Mouse (Mus musculus) heart, embryonic 11.5 days (tissue): ENCODE measurements around the gene Sh3kbp1. TPM values are rescaled to one million over a fixed set of nuclear protein-coding genes. Genes with fewer than 3 reads are reported as not detected.

Experiments
- ATAC-seq: fragments of 200-750 bp; cut with Nextera tagmentation; replicated peaks from 2 replicates; pipeline ENCODE4 v1.8.0; 2017; ENCODE audit warnings: moderate library complexity; ENCODE audit not compliant: insufficient number of reproducible peaks, low FRiP score, low TSS enrichment
- H3K27ac ChIP-seq: fragments of 300-500 bp; sonication (generic); 2 replicates; pipeline ENCODE4 v1.5.1; 2014; ENCODE audit warnings: mild to moderate bottlenecking, low read depth, low read length
- H3K27me3 ChIP-seq: fragments of 300-500 bp; sonication (generic); 2 replicates; pipeline ENCODE4 v1.6.1; 2014; ENCODE audit warnings: mild to moderate bottlenecking, low read length, mixed read lengths; ENCODE audit not compliant: control insufficient read depth, insufficient read depth
- H3K36me3 ChIP-seq: fragments of 300-500 bp; sonication (generic); 2 replicates; pipeline ENCODE4 v1.6.1; 2014; ENCODE audit warnings: mild to moderate bottlenecking, low read length, moderate library complexity, mixed read lengths; ENCODE audit not compliant: control insufficient read depth, insufficient read depth
- H3K4me1 ChIP-seq: fragments of 300-500 bp; sonication (generic); 2 replicates; pipeline ENCODE4 v1.6.1; 2014; ENCODE audit warnings: low read length; ENCODE audit not compliant: control insufficient read depth, insufficient read depth
- H3K4me2 ChIP-seq: fragments of 300-500 bp; sonication (generic); 2 replicates; pipeline ENCODE4 v1.6.1; 2014; ENCODE audit warnings: mild to moderate bottlenecking, moderate library complexity
- H3K4me3 ChIP-seq: fragments of 300-500 bp; sonication (generic); 2 replicates; pipeline ENCODE4 v1.5.1; 2014; ENCODE audit warnings: low read depth, low read length
- H3K9ac ChIP-seq: fragments of 300-500 bp; sonication (generic); 2 replicates; pipeline ENCODE4 v1.6.1; 2014; ENCODE audit warnings: mild to moderate bottlenecking, low read depth, low read length, moderate library complexity
- H3K9me3 ChIP-seq: fragments of 300-500 bp; sonication (generic); replicated peaks from 2 replicates; pipeline ENCODE4 v1.6.1; 2016; ENCODE audit warnings: low read length; ENCODE audit not compliant: control insufficient read depth
- WGBS: fragments of 180-500 bp; shearing (Covaris S2); extraction: QIAGEN DNeasy Blood & Tissue Kit; methylation state at CpG from one replicate; pipeline ENCODE4 v1.1.7; 2014; ENCODE audit not compliant: insufficient replicate concordance; 5-methylcytosine and 5-hydroxymethylcytosine counted together
- polyA plus RNA-seq: library from polyadenylated mRNA; unstranded; fragments of >200 nt; fragmentation: Nextera tagmentation; extraction: Ambion mirVana; gene quantifications from 2 replicates; pipeline ENCODE4 v1.2.1, GENCODE M21; 2014

Gene Sh3kbp1
- polyA plus RNA-seq, 1 experiment from 2014 or later: 80.7 TPM

- no peak overlapping the region for H3K27ac ChIP-seq
- no peaks in the 10 kb centered on the region for H3K4me1 ChIP-seq
- H3K27me3 ChIP-seq: no peaks in the 10 kb centered on the region
- no peak overlapping the region for H3K9ac ChIP-seq
- no peak for ATAC-seq
- 81% methylated on average over 7 of the region's 7 CpGs for WGBS
- H3K4me3 ChIP-seq: no peak overlapping the region
- no peaks in the 10 kb centered on the region for H3K9me3 ChIP-seq
- no peak overlapping the region for H3K4me2 ChIP-seq
- H3K36me3 ChIP-seq: no peaks in the 10 kb centered on the region
These were observed 44.3 kb downstream of the Sh3kbp1 start for GRCm38 (mm10) chrX:159671388-159671787.

- Histone ChIP-seq H3K9me3 (no peaks in the 10 kb centered on the region), H3K9ac (no peak overlapping the region), H3K4me1 (no peaks in the 10 kb centered on the region), H3K36me3 (no peaks in the 10 kb centered on the region), H3K27ac (no peak overlapping the region), H3K4me2 (no peak overlapping the region), H3K27me3 (no peaks in the 10 kb centered on the region), H3K4me3 (no peak overlapping the region)
- ATAC-seq: no peak
- 35% methylated on average over 2 of the region's 2 CpGs for WGBS
These were observed 45.4 kb downstream of the Sh3kbp1 start for GRCm38 (mm10) chrX:159672466-159672865.

GRCm38 (mm10) chrX:159676242-159676641 is 49.2 kb downstream of the Sh3kbp1 start:
- Histone ChIP-seq H3K4me3 (no peak overlapping the region), H3K4me1 (no peaks in the 10 kb centered on the region), H3K9me3 (no peaks in the 10 kb centered on the region), H3K27ac (no peak overlapping the region), H3K9ac (no peak overlapping the region), H3K36me3 (no peaks in the 10 kb centered on the region), H3K4me2 (no peak overlapping the region), H3K27me3 (no peaks in the 10 kb centered on the region)
- WGBS: 18% methylated on average over 2 of the region's 2 CpGs
- ATAC-seq: no peak

GRCm38 (mm10) chrX:159677585-159678319 is 50.7 kb downstream of the Sh3kbp1 start:
- H3K36me3 ChIP-seq: no peaks in the 10 kb centered on the region
- no peaks in the 10 kb centered on the region for H3K27me3 ChIP-seq
- WGBS: 58% methylated on average over 4 of the region's 4 CpGs
- no peak overlapping the region for H3K9ac ChIP-seq
- H3K9me3 ChIP-seq: no peaks in the 10 kb centered on the region
- H3K4me1 ChIP-seq: no peaks in the 10 kb centered on the region
- H3K4me3 ChIP-seq: no peak overlapping the region
- no peak for ATAC-seq
- no peak overlapping the region for H3K27ac ChIP-seq
- H3K4me2 ChIP-seq: no peak overlapping the region

- Histone ChIP-seq H3K27ac (no peak overlapping the region), H3K4me1 (no peaks in the 10 kb centered on the region), H3K36me3 (no peaks in the 10 kb centered on the region), H3K4me3 (no peak overlapping the region), H3K4me2 (no peak overlapping the region), H3K27me3 (no peaks in the 10 kb centered on the region), H3K9me3 (no peaks in the 10 kb centered on the region), H3K9ac (no peak overlapping the region)
- WGBS: 82% methylated on average over 5 of the region's 5 CpGs
- ATAC-seq: no peak
These were observed 51.3 kb downstream of the Sh3kbp1 start for GRCm38 (mm10) chrX:159678320-159678835.

- no peaks in the 10 kb centered on the region for H3K9me3 ChIP-seq
- H3K4me1 ChIP-seq: no peaks in the 10 kb centered on the region
- no peak overlapping the region for H3K27ac ChIP-seq
- H3K27me3 ChIP-seq: no peaks in the 10 kb centered on the region
- no peaks in the 10 kb centered on the region for H3K36me3 ChIP-seq
- WGBS: 55% methylated on average over 1 of the region's 1 CpGs
- H3K4me3 ChIP-seq: no peak overlapping the region
- H3K9ac ChIP-seq: no peak overlapping the region
- ATAC-seq: no peak
- H3K4me2 ChIP-seq: no peak overlapping the region
These were observed 58.4 kb downstream of the Sh3kbp1 start for GRCm38 (mm10) chrX:159685521-159685920.

GRCm38 (mm10) chrX:159686850-159687249 is 59.8 kb downstream of the Sh3kbp1 start:
- no peak overlapping the region for H3K4me2 ChIP-seq
- no peak overlapping the region for H3K9ac ChIP-seq
- H3K27me3 ChIP-seq: no peaks in the 10 kb centered on the region
- no peaks in the 10 kb centered on the region for H3K4me1 ChIP-seq
- WGBS: 63% methylated on average over 4 of the region's 4 CpGs
- no peak overlapping the region for H3K27ac ChIP-seq
- no peak for ATAC-seq
- H3K4me3 ChIP-seq: no peak overlapping the region
- no peaks in the 10 kb centered on the region for H3K36me3 ChIP-seq
- no peaks in the 10 kb centered on the region for H3K9me3 ChIP-seq

- 83% methylated on average over 5 of the region's 5 CpGs for whole genome bisulfite sequencing
- no peaks in the 10 kb centered on the region for H3K9me3 ChIP-seq
- H3K4me1 ChIP-seq: no peaks in the 10 kb centered on the region
- H3K4me3 ChIP-seq: no peak overlapping the region
- no peaks in the 10 kb centered on the region for H3K36me3 ChIP-seq
- H3K4me2 ChIP-seq: no peak overlapping the region
- no peak for ATAC-seq
- no peaks in the 10 kb centered on the region for H3K27me3 ChIP-seq
- no peak overlapping the region for H3K9ac ChIP-seq
- H3K27ac ChIP-seq: no peak overlapping the region
These were observed 61.6 kb downstream of the Sh3kbp1 start for GRCm38 (mm10) chrX:159688698-159689097.
